Mouse (Mus musculus) liver, postnatal 0 days (tissue): ENCODE data around the gene Vps45. TPM values are rescaled to one million over a fixed set of nuclear protein-coding genes. Genes with fewer than 3 reads are reported as not detected.
"Not testable (repeated sequence)": the region's sequence is repeated elsewhere in the genome, so short reads cannot be mapped to it uniquely, and the experiment has no call there.

Experiments
- ATAC-seq: fragments of 200-750 bp; cut with Nextera tagmentation; 2 replicates; pipeline ENCODE4 v1.8.0; 2017; ENCODE audit warnings: mild to moderate bottlenecking, moderate library complexity
- DNase-seq: peaks from one replicate; pipeline ENCODE4 v3.0.0-alpha.2; 2016
- H3K27ac ChIP-seq: fragments of 300-500 bp; sonication (generic); 2 replicates; pipeline ENCODE4 v1.5.1; 2014; ENCODE audit warnings: antibody characterized with exemption, moderate library complexity, mild to moderate bottlenecking, low read depth
- H3K27me3 ChIP-seq: fragments of 300-500 bp; sonication (generic); 2 replicates; pipeline ENCODE4 v1.6.1; 2014; ENCODE audit warnings: low read length, control low read depth, mixed read lengths; ENCODE audit not compliant: insufficient read depth
- H3K36me3 ChIP-seq: fragments of 300-500 bp; sonication (generic); replicated peaks from 2 replicates; pipeline ENCODE4 v1.6.1; 2014; ENCODE audit warnings: mild to moderate bottlenecking, control low read depth, low read length, moderate library complexity, mixed read lengths; ENCODE audit not compliant: insufficient read depth
- H3K4me1 ChIP-seq: fragments of 300-500 bp; sonication (generic); 2 replicates; pipeline ENCODE4 v1.6.1; 2014; ENCODE audit warnings: antibody characterized with exemption, mild to moderate bottlenecking, control low read depth; ENCODE audit not compliant: insufficient read depth
- H3K4me2 ChIP-seq: fragments of 300-500 bp; sonication (generic); 2 replicates; pipeline ENCODE4 v1.6.1; 2014; ENCODE audit warnings: low read depth, mild to moderate bottlenecking, low read length, moderate library complexity, mixed read lengths
- H3K4me3 ChIP-seq: fragments of 300-500 bp; sonication (generic); 2 replicates; pipeline ENCODE4 v1.5.1; 2014; ENCODE audit warnings: low read depth, low read length
- H3K9ac ChIP-seq: fragments of 300-500 bp; sonication (generic); replicated peaks from 2 replicates; pipeline ENCODE4 v1.6.1; 2014; ENCODE audit warnings: mild to moderate bottlenecking, moderate library complexity
- H3K9me3 ChIP-seq: fragments of 300-500 bp; sonication (generic); 2 replicates; pipeline ENCODE4 v1.6.1; 2016; ENCODE audit warnings: mild to moderate bottlenecking, control low read depth, low read length, mixed read lengths
- CTCF ChIP-seq: sonication (generic); IDR thresholded peaks from 2 replicates; pipeline ENCODE4 v1.5.1; 2016; ENCODE audit warnings: antibody characterized with exemption, low read depth
- EP300 ChIP-seq: IDR thresholded peaks from 2 replicates; pipeline ENCODE4 v1.6.1; 2016; ENCODE audit warnings: antibody characterized with exemption, low read depth, mild to moderate bottlenecking
- WGBS: fragments of 180-500 bp; shearing (Covaris S2); extraction: QIAGEN DNeasy Blood & Tissue Kit; methylation state at CpG from one replicate; pipeline ENCODE4 v1.1.7; 2014; ENCODE audit not compliant: insufficient replicate concordance; 5-methylcytosine and 5-hydroxymethylcytosine counted together
- polyA plus RNA-seq: library from polyadenylated mRNA; unstranded; fragments of >200 nt; fragmentation: Nextera tagmentation; extraction: Ambion mirVana; gene quantifications from 2 replicates; pipeline ENCODE4 v1.2.1, GENCODE M21; 2015

The Vps45 gene
- polyA plus RNA-seq, 1 experiment from 2014 or later, result 12.5 TPM

DNA sequence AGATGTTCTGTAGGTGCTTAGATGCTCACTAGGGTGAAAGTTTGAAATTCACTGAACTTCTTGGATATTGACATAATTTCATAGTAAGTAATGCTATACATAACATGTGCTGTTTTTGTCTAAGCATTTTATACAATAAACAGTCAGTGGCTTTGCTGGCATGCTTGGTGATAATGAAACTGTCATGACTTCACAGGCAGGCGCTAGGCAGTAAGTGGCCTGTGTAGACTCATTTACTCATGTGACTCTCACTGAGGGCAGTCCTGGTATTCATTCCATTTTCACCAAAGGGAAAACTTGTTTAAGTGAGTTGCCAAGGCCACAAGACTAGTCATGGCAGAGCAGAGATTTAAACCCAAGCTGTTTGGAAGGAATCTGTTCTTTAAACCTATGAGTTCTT is 89.0 kb downstream of the Vps45 start:
- peaks cover 3% of the 10 kb centered on the region; the same call in 1 of the 2 replicates for H3K4me1 ChIP-seq
- H3K36me3 ChIP-seq, result no peaks in the 10 kb centered on the region
- ATAC-seq (no peak), DNase-seq (no peak)
- WGBS, result 78% methylated on average over 1 of the region's 1 CpGs
- no peak overlapping the region for H3K4me2 ChIP-seq
- TF ChIP-seq CTCF, result no peak
- no peak for TF ChIP-seq EP300
- H3K27ac ChIP-seq, result no peak overlapping the region
- peaks cover 22% of the 10 kb centered on the region for H3K27me3 ChIP-seq
- no peak overlapping the region for H3K9ac ChIP-seq
- no peak overlapping the region for H3K4me3 ChIP-seq
- H3K9me3 ChIP-seq, result no peaks in the 10 kb centered on the region

GRCm38 (mm10) chr3:95965518-95966451 is 92.5 kb downstream of the Vps45 start:
- TF ChIP-seq CTCF (peak; percentile 61), EP300 (no peak)
- no peaks in the 10 kb centered on the region for H3K27me3 ChIP-seq
- no peak for ATAC-seq
- H3K4me2 ChIP-seq, result peak overlapping the region; percentile 16; the same call in 1 of the 2 replicates
- no peak overlapping the region for H3K9ac ChIP-seq
- H3K9me3 ChIP-seq, result no peaks in the 10 kb centered on the region
- H3K36me3 ChIP-seq, result no peaks in the 10 kb centered on the region
- H3K4me1 ChIP-seq, result no peaks in the 10 kb centered on the region
- H3K27ac ChIP-seq, result 0 out of 2 replicates have a peak overlapping the region, but pooled peaks have one; percentile 29
- WGBS, result 8% methylated on average over 7 of the region's 7 CpGs
- H3K4me3 ChIP-seq, result no peak overlapping the region
- DNase-seq, result no peak

DNA sequence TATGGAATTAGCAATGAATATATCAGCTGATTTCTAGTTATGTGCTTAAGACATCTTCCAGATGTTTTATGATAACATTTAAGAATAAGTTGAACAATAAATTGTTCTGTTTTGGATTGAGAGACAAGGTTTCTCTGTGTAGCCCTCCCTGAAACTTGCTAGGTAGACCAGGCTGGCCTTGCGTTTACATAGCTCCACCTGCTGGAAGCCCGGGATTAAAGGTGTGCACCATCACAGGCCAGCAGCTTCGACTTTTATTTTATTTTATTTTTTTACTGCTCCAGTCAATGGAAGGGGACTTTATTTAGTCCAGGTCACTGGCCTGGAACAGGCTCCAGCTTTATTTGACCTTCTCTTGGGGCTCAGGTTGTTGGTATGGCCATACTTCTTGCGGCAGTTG is 94.6 kb downstream of the Vps45 start:
- DNase-seq (no peak), ATAC-seq (no peak)
- Histone ChIP-seq H3K9me3 (no peaks in the 10 kb centered on the region), H3K36me3 (no peaks in the 10 kb centered on the region), H3K9ac (no peak overlapping the region), H3K4me1 (no peaks in the 10 kb centered on the region), H3K27ac (no peak overlapping the region), H3K4me3 (no peak overlapping the region), H3K27me3 (no peaks in the 10 kb centered on the region), H3K4me2 (no peak overlapping the region)
- TF ChIP-seq EP300, result no peak
- peak; percentile 63 for TF ChIP-seq CTCF
- 38% methylated on average over 4 of the region's 4 CpGs for WGBS

DNA sequence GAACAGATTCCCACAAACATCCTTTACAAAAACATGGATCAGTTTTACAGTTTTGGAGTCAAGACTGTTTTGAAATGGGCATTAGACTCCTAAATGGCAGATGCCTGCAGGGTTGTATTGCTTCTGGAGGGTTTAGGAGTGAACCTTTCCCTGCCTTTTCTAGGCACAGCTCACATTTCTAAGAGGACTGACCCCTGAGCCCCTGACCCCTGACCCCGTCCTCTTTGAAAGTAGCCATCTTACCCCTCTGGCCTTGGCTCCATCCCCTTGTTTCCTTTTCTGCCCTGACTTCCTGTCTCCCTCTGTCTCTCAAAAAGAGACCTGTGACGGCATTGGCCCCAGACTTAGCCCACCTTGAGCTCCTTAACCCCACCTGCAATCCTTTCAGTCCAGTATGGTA is 95.0 kb downstream of the Vps45 start:
- Histone ChIP-seq H3K27me3 (no peaks in the 10 kb centered on the region), H3K36me3 (no peaks in the 10 kb centered on the region), H3K9me3 (no peaks in the 10 kb centered on the region), H3K4me2 (no peak overlapping the region), H3K4me1 (no peaks in the 10 kb centered on the region), H3K27ac (no peak overlapping the region), H3K9ac (no peak overlapping the region; the same call in 1 of the 2 replicates), H3K4me3 (no peak overlapping the region)
- TF ChIP-seq CTCF (no peak), EP300 (no peak)
- DNase-seq (no peak), ATAC-seq (no peak)
- WGBS, result 50% methylated on average over 2 of the region's 2 CpGs

GRCm38 (mm10) chr3:95962182-95962581 is 96.1 kb downstream of the Vps45 start:
- H3K4me2 ChIP-seq, DNase-seq, H3K9me3 ChIP-seq, H3K4me1 ChIP-seq, H3K27ac ChIP-seq, H3K9ac ChIP-seq, ATAC-seq, H3K4me3 ChIP-seq, H3K36me3 ChIP-seq, H3K27me3 ChIP-seq: not testable (repeated sequence)
- WGBS, result 83% methylated on average over 8 of the region's 8 CpGs

DNA sequence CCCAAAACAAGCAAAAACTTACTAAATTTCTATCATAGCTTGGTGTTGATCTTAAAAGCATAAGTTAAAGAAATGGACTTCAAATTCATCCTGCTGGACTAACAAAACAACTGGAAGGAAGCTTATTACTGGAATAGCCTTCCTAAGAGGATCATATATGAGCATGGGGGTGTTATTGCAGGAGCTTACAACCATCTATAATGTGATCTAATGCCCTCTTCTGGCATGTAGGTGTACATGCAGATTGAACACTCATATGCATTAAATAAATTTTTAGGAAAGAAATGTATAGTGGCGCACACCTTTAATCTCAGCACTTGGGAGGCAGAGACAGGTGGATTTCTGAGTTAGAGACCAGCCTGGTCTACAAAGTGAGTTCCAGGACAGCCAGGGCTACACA is 98.5 kb downstream of the Vps45 start:
- H3K4me2 ChIP-seq, result no peak overlapping the region
- H3K27ac ChIP-seq, result no peak overlapping the region
- H3K9me3 ChIP-seq, result no peaks in the 10 kb centered on the region
- H3K36me3 ChIP-seq, result no peaks in the 10 kb centered on the region
- H3K27me3 ChIP-seq, result no peaks in the 10 kb centered on the region
- TF ChIP-seq EP300 (no peak), CTCF (peak; percentile 48)
- DNase-seq, result no peak
- H3K4me3 ChIP-seq, result no peak overlapping the region
- WGBS, result 72% methylated on average over 1 of the region's 1 CpGs
- no peak for ATAC-seq
- H3K9ac ChIP-seq, result no peak overlapping the region
- H3K4me1 ChIP-seq, result peaks cover 9% of the 10 kb centered on the region
